Mouse (Mus musculus): ENCODE data around the gene Wdr48.

DNA sequence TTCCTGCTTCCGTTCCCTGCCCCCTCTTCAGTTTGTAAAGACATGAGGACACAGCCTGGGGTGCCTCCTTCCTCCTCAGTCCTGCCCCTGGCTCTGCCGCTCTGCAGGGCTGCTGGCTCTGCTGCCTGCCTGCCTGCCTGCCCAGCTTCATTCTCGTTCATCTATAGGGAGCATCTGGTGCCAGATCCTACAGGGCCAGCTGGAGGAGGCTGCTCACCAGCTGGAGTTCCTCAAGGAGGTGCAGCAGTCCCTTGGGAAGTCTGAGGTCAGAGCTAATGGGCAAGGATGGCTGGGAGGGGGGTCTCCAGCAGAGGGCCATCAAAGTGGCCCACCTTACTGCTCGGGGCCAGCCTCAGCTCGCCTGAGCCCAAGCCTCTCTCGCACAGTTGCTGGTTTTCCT is 55.8 kb downstream of the Wdr48 start:
- TF ChIP-seq CTCF (IDR thresholded peaks at IDR 0.05; ENCODE audit: insufficient read depth, low read length) (no peak), POLR2A (IDR thresholded peaks at IDR 0.05; ENCODE audit: borderline replicate concordance, extremely low read depth, low read depth, low read length) (no peak)

Data from lung, adult 2 months (tissue).